Mouse (Mus musculus): Measurements from ENCODE around the gene Phactr4.

Gene Phactr4

GRCm38 (mm10) chr4:132329835-132330354 is 92.4 kb downstream of the Phactr4 start:
- no peak for DNase-seq

GRCm38 (mm10) chr4:132329115-132329834 is 93.0 kb downstream of the Phactr4 start, which contains the start of gene Trnau1ap:
Gene Trnau1ap (minus strand): TSS chr4:132329538.
- peak; percentile 92 for DNase-seq

GRCm38 (mm10) chr4:132328391-132328982 is 93.8 kb downstream of the Phactr4 start:
- no peak for DNase-seq

- no peak for DNase-seq
Observed at GRCm38 (mm10) chr4:132326481-132326880, 95.8 kb downstream of the Phactr4 start.

- DNase-seq = no peak
Observed at GRCm38 (mm10) chr4:132315711-132316110, 106.6 kb downstream of the Phactr4 start.

GRCm38 (mm10) chr4:132312627-132313026 is 109.7 kb downstream of the Phactr4 start:
- no peak for DNase-seq

- no peak for DNase-seq
Observed at GRCm38 (mm10) chr4:132311801-132312200, 110.5 kb downstream of the Phactr4 start.

- no peak for DNase-seq
Observed at GRCm38 (mm10) chr4:132311209-132311608, 111.1 kb downstream of the Phactr4 start.

- DNase-seq = no peak
Observed at GRCm38 (mm10) chr4:132309849-132310472, 112.3 kb downstream of the Phactr4 start.

GRCm38 (mm10) chr4:132309140-132309848 is 113.0 kb downstream of the Phactr4 start:
- no peak for DNase-seq

GRCm38 (mm10) chr4:132308437-132309139 is 113.7 kb downstream of the Phactr4 start:
- DNase-seq = peak; percentile 93

- DNase-seq = no peak
Observed at GRCm38 (mm10) chr4:132306004-132306403, 116.3 kb downstream of the Phactr4 start.

All from right cerebral cortex, adult 18-20 months (tissue).